In genomic region chr5:91729868-91730267, GRCm38 (mm10) we compare ENCODE assay signal across 20 mouse cellular contexts.
DNase-seq lines count a peak whose midpoint lies in the region; ATAC-seq and TF ChIP-seq lines count a peak whose summit lies in the region.
"Had no signal": no experiment of that assay in that cellular context is flagged by ENCODE, and none has a peak within 500 bp of the region (broad histone marks: within the 10 kb centered on the region; RNA-seq: fewer than 3 reads in every experiment).

No protein-coding gene starts in this region.

- no peak overlapping the region for H3K4me2 ChIP-seq in embryonic facial prominence, embryonic 12.5 days (replicated peaks)
- H3K4me2 ChIP-seq in intestine, postnatal 0 days (replicated peaks; ENCODE audit: low read depth): no peak overlapping the region
- H3K4me2 ChIP-seq: liver, embryonic 11.5 days; midbrain, embryonic 12.5 days had no signal

- H3K36me3 ChIP-seq in embryonic facial prominence, embryonic 12.5 days: no peaks in the 10 kb centered on the region
- H3K36me3 ChIP-seq in embryonic facial prominence, embryonic 10.5 days (replicated peaks): no peaks in the 10 kb centered on the region
- H3K36me3 ChIP-seq in intestine, postnatal 0 days (ENCODE audit: control insufficient read depth, insufficient read depth): no peaks in the 10 kb centered on the region
- H3K36me3 ChIP-seq: forebrain, embryonic 10.5 days; G1E; limb, embryonic 10.5 days; midbrain, embryonic 12.5 days had no signal

- WGBS in embryonic facial prominence, embryonic 12.5 days: 45% methylated on average over 3 of the region's 3 CpGs
- WGBS in embryonic facial prominence, embryonic 10.5 days: 45% methylated on average over 3 of the region's 3 CpGs
- 37% methylated on average over 3 of the region's 3 CpGs for WGBS in intestine, postnatal 0 days

- TF ChIP-seq CTCF in intestine, postnatal 0 days (IDR thresholded peaks at IDR 0.05; ENCODE audit: low read depth): no peak

- intact Hi-C loops in left cerebral cortex, postnatal 25 days (cut with DNase I): no loop called here

- H3K27ac ChIP-seq in embryonic facial prominence, embryonic 12.5 days: no peak overlapping the region
- H3K27ac ChIP-seq in embryonic facial prominence, embryonic 10.5 days (replicated peaks): no peak overlapping the region
- no peak overlapping the region for H3K27ac ChIP-seq in intestine, postnatal 0 days (ENCODE audit: low read depth, low read length)
- H3K27ac ChIP-seq: forebrain, embryonic 10.5 days; hindbrain, postnatal 0 days; limb, embryonic 10.5 days; macrophage; midbrain, embryonic 12.5 days had no signal

- H3K9me3 ChIP-seq in embryonic facial prominence, embryonic 12.5 days: no peaks in the 10 kb centered on the region
- no peaks in the 10 kb centered on the region for H3K9me3 ChIP-seq in embryonic facial prominence, embryonic 10.5 days
- no peaks in the 10 kb centered on the region for H3K9me3 ChIP-seq in intestine, postnatal 0 days (ENCODE audit: control insufficient read depth)
- H3K9me3 ChIP-seq: forebrain, embryonic 10.5 days; G1E; limb, embryonic 10.5 days; midbrain, embryonic 12.5 days had no signal

- H3K4me3 ChIP-seq in embryonic facial prominence, embryonic 12.5 days: no peak overlapping the region
- no peak overlapping the region for H3K4me3 ChIP-seq in embryonic facial prominence, embryonic 10.5 days
- no peak overlapping the region for H3K4me3 ChIP-seq in intestine, postnatal 0 days (ENCODE audit: low read depth, low read length)
- H3K4me3 ChIP-seq: forebrain, embryonic 10.5 days; limb, embryonic 10.5 days; midbrain, embryonic 12.5 days had no signal

- H3K9ac ChIP-seq in embryonic facial prominence, embryonic 12.5 days: no peak overlapping the region
- no peak overlapping the region for H3K9ac ChIP-seq in intestine, postnatal 0 days (ENCODE audit: low read depth, low read length)
- H3K9ac ChIP-seq: midbrain, embryonic 12.5 days had no signal

- H3K27me3 ChIP-seq in embryonic facial prominence, embryonic 12.5 days: no peaks in the 10 kb centered on the region
- no peaks in the 10 kb centered on the region for H3K27me3 ChIP-seq in embryonic facial prominence, embryonic 10.5 days (replicated peaks; ENCODE audit: low read depth, poor library complexity, severe bottlenecking)
- H3K27me3 ChIP-seq in intestine, postnatal 0 days (replicated peaks; ENCODE audit: control insufficient read depth, insufficient read depth, low read length): no peaks in the 10 kb centered on the region

- no peak for DNase-seq in embryonic facial prominence, embryonic 10.5 days (ENCODE audit: low spot score)
- peak; percentile 16 for DNase-seq in lung, postnatal 25 days (ENCODE audit: low spot score)
- DNase-seq in lung, postnatal 10 days: no peak
- DNase-seq in left cerebral cortex, postnatal 25 days (ENCODE audit: low spot score in 2 of 2): no peak
- DNase-seq in gastrocnemius, postnatal 25 days: no peak
- DNase-seq in right cerebral cortex, adult 2 months (ENCODE audit: low spot score in 2 of 2): no peak
- DNase-seq: cerebellum, adult 11 months; cerebellum, postnatal 14 days; heart, postnatal 4 days; thymus, adult 18-20 months had no signal

- ATAC-seq in embryonic facial prominence, embryonic 12.5 days (ENCODE audit: insufficient number of reproducible peaks, insufficient read depth, low FRiP score, low TSS enrichment): 0 out of 2 replicates have a peak, but pooled peaks have one; percentile 64
- peak; percentile 69; the same call in 1 of the 2 replicates for ATAC-seq in intestine, postnatal 0 days
- ATAC-seq: CD4-positive, CD25-positive, alpha-beta regulatory T cell, adult 4 months; hindbrain, postnatal 0 days had no signal

- H3K4me1 ChIP-seq in embryonic facial prominence, embryonic 12.5 days: no peaks in the 10 kb centered on the region
- peaks cover 15% of the 10 kb centered on the region for H3K4me1 ChIP-seq in embryonic facial prominence, embryonic 10.5 days
- H3K4me1 ChIP-seq in intestine, postnatal 0 days (replicated peaks; ENCODE audit: control insufficient read depth, insufficient read depth, low read length): 0 out of 2 replicates have a peak, but pooled peaks cover 4% of the 10 kb centered on the region
